Mouse (Mus musculus) forelimb bud, embryonic 11.5 days (tissue): ENCODE data around the gene Pomt2.

ENCODE experiments used
- DNase-seq: peaks from one replicate; pipeline ENCODE4 v3.0.0-alpha.2; 2012; ENCODE audit warnings: low read depth, low spot score

The Pomt2 gene

GRCm38 (mm10) chr12:87130224-87130623 is 17.5 kb downstream of the Pomt2 start:
- DNase-seq, result no peak

- no peak for DNase-seq
Observed at GRCm38 (mm10) chr12:87127256-87127655, 20.5 kb downstream of the Pomt2 start.

DNA sequence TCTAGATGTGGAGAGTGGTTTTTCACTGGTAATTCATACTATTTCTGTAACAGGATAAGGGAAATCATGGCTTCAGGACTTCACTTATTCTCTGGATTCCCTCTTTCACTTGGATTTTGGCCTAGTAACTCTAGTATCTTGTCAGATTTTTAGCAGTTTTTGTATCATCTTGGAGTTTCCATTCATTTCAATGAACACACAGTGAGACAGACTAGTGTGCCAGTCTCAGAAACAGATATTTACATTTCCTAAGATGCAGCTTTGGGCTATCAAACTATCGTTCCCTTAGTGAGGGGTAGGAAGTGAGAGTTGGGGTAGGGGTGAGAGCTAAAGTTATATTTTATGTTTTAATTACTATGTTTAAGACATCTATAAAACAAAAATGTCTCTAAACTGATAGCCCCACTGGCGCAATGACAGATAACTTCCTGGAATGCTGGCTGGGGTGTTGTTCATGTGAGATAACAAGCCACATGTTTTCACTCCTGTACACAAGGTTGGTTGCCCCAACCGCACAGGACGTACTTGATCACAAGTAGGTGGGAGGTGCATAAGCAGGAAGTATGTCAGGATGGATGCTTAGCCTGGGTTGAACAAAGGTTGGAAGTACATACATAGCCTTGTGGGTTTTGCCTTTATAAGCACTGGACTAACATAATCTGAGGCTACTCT is 25.7 kb downstream of the Pomt2 start:
- DNase-seq, result no peak

GRCm38 (mm10) chr12:87107357-87107977 is 40.3 kb downstream of the Pomt2 start:
- peak; percentile 20 for DNase-seq

- no peak for DNase-seq
Observed at GRCm38 (mm10) chr12:87104796-87105195, 43.0 kb downstream of the Pomt2 start.

- no peak for DNase-seq
Observed at GRCm38 (mm10) chr12:87103471-87103870, 44.3 kb downstream of the Pomt2 start.

DNA sequence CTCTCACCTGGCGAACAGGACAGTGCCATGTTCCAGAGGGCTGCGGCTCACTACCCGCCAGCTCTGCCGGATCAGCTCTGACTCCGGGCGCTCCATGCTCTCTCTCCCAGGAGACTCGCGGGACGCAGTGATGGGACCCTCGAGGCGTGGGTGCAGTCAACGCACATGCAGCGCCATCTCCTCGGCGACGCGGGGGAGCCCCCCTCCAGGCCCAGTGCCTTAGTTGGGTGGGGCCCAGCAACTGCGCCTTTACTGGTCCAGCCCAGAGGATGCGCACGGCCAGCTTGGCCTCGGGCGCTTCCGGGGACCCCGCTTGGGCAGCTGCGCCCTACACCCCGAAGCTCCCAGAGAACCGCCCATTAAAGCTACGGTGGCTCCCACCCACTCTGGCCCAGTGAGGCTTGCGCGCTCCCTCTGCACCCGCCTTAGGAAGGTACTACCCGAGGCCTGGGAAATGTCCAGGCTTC is 45.6 kb downstream of the Pomt2 start, which contains the start of gene Ngb:
Ngb (minus strand) TSS at position 375 of the 467 bp plus-strand sequence.
- no peak for DNase-seq

- no peak for DNase-seq
Observed at GRCm38 (mm10) chr12:87100331-87100730, 47.4 kb downstream of the Pomt2 start.

DNA sequence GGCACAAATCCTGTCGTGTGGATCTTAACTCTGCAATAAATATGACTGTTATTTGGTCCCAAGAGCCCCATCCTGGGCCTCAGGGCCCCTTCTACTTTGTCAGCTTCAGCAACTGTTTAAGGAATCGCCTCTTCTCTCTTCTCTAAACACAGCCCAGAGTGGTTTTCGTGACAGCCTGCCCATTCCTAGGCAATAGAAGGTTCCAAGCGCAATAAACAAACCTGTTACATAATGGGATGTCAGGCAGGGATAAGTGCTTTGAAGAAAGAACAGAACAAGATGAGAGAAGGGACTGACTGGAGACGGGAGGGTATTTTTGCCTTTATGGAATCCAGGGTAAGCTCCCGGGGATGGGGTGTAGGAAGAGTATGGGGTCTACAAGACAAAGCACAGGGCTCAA is 54.1 kb downstream of the Pomt2 start:
- no peak for DNase-seq

DNA sequence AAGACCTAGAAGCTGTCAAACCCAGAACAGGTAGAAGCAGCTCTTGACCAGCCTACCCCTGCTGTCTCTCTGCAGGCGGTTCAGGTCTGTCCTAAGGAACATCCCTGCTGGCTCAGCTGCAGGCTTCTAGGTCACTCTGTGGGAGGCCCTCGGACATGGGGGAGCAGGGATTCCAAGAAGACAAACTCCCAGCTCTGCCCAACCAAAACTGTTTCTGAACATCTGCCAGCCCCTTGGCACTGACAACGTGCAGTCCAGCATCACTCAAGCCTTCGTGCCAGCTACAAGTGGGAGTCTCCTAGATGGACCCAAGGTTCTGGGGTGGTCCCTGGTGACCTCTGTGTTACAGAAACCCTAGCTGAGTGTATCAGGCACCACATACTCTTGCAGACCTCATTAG is 54.5 kb downstream of the Pomt2 start:
- DNase-seq, result no peak

GRCm38 (mm10) chr12:87091916-87092315 is 55.9 kb downstream of the Pomt2 start:
- no peak for DNase-seq

DNA sequence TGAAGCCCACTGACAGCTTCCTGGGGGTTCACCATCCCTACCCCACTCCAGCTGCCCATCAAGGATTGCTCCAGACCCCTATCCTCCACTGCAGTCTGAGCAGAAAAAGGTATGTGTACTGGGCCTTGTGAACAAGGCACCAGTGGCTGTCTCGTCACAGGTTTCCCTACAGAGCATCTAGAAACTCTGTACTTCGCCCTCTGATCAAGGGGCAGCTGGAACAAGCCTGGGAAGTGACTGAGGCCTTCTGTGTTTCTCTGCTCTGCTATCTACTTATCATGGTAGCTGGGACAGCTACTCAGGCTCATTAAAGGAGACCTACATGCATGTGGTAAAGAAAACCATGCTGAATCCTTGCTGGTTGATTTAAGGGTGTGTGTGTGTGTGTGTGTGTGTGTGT is 58.1 kb downstream of the Pomt2 start:
- no peak for DNase-seq

GRCm38 (mm10) chr12:87089255-87089654 is 58.5 kb downstream of the Pomt2 start:
- no peak for DNase-seq

DNA sequence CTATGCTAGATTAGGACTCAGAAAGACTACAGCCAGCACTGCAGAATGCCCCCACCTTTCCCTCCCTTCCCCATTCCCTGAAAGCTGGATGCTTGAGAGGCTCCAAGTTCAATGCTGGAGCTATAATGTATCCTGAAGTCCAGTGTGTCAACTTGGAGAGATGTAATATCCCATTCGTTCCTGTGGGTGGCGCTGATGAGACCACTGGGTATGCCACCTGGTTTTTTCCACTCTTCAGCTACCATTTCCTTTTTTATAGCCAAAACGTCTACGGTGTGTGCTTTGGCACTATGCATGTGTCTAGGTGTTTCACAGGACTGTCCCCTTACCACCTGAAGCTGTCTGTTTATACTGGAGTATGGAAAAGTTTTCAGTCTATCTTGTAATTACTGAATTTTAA is 59.4 kb downstream of the Pomt2 start:
- DNase-seq, result no peak

- no peak for DNase-seq
Observed at GRCm38 (mm10) chr12:87087236-87087635, 60.5 kb downstream of the Pomt2 start.

DNA sequence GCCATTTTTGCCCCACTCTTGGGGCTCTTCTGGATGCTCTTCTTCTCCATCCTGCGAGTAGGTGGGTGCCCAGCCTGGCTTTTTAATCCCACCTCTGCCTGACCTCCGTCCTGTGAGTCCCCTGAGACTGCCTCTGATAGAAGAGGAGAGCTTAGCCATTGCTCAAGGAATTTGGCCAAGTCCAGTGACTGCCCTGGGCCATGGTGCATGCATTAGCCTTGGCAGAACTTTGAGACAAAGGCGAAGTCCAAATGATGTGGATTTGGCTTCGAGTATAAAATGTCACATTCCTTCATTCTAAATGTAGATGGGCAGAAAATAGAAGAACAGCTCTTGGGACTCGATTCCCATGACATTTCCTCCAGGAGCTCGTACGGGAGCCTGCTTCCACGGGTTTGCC is 65.0 kb downstream of the Pomt2 start:
- no peak for DNase-seq

- DNase-seq, result no peak
Observed at GRCm38 (mm10) chr12:87076610-87077009, 71.2 kb downstream of the Pomt2 start.

DNA sequence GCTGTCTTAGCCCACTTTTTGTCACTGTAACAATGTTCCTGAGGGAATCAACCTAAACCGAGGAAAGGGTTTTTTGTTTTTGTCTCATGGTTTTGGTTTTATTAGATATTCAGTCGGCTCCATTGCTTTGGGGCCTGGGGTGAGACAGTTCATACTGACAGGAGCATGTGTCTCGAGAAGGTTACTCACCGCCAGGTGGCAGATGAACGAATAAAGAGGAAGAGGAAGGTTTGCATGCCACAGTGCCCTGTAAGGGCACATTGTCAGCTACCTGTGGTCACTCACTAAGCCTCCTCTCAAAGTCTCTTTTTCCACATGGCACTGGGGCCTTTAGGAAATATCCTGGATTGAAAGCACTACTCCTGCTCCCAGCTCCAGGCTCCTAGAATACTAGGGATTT is 77.2 kb downstream of the Pomt2 start:
- DNase-seq, result no peak

- no peak for DNase-seq
Observed at GRCm38 (mm10) chr12:87066429-87066828, 81.3 kb downstream of the Pomt2 start.

DNA sequence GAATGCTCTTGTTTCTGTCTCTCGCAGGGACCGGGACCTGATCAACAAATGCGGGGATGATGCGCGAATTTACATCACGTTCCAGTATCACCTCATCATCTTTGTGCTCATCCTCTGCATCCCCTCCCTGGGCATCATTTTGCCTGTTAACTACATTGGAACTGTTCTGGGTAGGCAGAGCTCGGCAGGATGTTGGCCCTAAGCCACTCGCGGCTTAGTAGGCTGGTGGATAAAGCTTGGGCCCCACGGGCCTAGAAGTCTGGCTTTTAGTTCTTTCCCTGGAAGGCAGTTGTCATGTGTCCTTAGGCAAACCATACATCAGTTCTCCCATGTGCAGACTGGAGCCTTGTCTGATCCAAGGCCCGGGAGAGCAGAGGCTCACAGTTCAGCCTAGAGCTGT is 82.3 kb downstream of the Pomt2 start:
- DNase-seq, result no peak

DNA sequence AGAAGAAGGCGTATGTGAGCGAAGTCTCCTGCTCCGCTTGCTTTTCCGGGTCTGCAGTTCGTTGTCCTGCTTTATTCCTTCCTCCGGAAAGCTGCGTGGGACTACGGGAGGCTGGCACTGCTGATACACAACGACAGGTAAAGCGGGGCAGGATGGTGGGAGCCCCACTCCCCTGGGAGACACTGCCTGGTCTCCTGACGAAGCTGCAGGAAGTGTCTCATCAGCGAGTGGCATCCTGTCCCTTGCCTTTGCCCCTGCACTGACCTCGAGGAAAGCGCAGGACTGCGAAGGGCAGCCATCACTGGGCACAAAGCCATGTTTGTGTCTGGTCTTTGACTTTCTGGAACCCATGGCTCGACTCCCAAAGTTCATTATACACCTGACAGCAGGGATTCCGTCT is 90.7 kb downstream of the Pomt2 start:
- DNase-seq, result no peak
